Mouse (Mus musculus) ES-Bruce4 (cell line): ENCODE data around the gene Pprc1. TPM values are rescaled to one million over a fixed set of nuclear protein-coding genes. Genes with fewer than 3 reads are reported as not detected.

Experiments used
- H3K27ac ChIP-seq: 2 replicates; pipeline ENCODE4 v1.5.1; 2012; ENCODE audit warnings: low read length, inconsistent platforms; ENCODE audit not compliant: insufficient read depth
- H3K27me3 ChIP-seq: 2 replicates; pipeline ENCODE4 v1.6.1; 2012; ENCODE audit warnings: mild to moderate bottlenecking, low read length, inconsistent platforms; ENCODE audit not compliant: control insufficient read depth, poor library complexity, insufficient read depth, severe bottlenecking
- H3K36me3 ChIP-seq: 2 replicates; pipeline ENCODE4 v1.6.1; 2012; ENCODE audit warnings: inconsistent platforms, mild to moderate bottlenecking, low read length, moderate library complexity; ENCODE audit not compliant: control insufficient read depth, poor library complexity, insufficient read depth, severe bottlenecking
- H3K4me1 ChIP-seq: one replicate; pipeline ENCODE4 v1.8.1; 2011; ENCODE audit warnings: low read length; ENCODE audit not compliant: control insufficient read depth, insufficient read depth
- H3K4me3 ChIP-seq: 2 replicates; pipeline ENCODE4 v1.5.1; 2011; ENCODE audit warnings: low read depth, mild to moderate bottlenecking, low read length
- H3K9ac ChIP-seq: 2 replicates; pipeline ENCODE4 v1.6.1; 2012; ENCODE audit warnings: low read depth, mild to moderate bottlenecking, inconsistent platforms; ENCODE audit not compliant: poor library complexity, severe bottlenecking
- H3K9me3 ChIP-seq: replicated peaks from 2 replicates; pipeline ENCODE4 v1.6.1; 2012; ENCODE audit warnings: mild to moderate bottlenecking, low read length, inconsistent platforms; ENCODE audit not compliant: control insufficient read depth, poor library complexity, insufficient read depth, severe bottlenecking
- CTCF ChIP-seq: IDR thresholded peaks from one replicate; pipeline ENCODE4 v1.8.1; 2011; ENCODE audit warnings: low read depth, low read length
- EP300 ChIP-seq: IDR thresholded peaks from 2 replicates; pipeline ENCODE4 v1.6.1; 2011; ENCODE audit warnings: low read depth, low read length; ENCODE audit not compliant: insufficient read depth
- POLR2A ChIP-seq: IDR thresholded peaks from one replicate; pipeline ENCODE4 v1.8.1; 2011; ENCODE audit warnings: low read length; ENCODE audit not compliant: insufficient read depth
- polyA plus RNA-seq: library from polyadenylated mRNA; stranded (reverse); fragments of >200 nt; gene quantifications from 2 replicates; pipeline ENCODE4 v1.2.4, GENCODE M21; 2011; ENCODE audit warnings: low read depth; ENCODE audit not compliant: missing spikeins, insufficient read depth, insufficient read length

Pprc1 gene
- polyA plus RNA-seq, 1 experiment, result 114 TPM

DNA sequence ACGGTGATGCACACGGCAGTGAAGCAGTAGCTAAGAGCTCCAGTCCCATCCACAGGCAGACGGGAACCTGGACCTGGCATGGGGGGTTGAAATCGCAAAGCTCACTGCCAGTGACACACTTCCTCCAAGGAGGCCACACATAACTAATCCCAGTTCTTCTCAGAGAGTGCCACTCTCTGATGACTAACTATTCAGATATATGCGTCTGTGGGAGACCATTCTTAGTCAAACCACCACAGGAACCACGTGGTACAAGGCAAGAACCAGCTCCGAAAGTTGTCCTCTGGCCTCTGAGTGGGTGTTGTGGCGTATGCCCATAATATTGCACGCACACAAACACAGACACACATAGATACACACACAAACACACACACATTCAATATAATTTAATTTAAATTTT is 42.4 kb upstream of the Pprc1 start:
- Histone ChIP-seq H3K9me3 (no peaks in the 10 kb centered on the region), H3K27ac (no peak overlapping the region), H3K9ac (no peak overlapping the region), H3K4me1 (no peaks in the 10 kb centered on the region), H3K36me3 (no peaks in the 10 kb centered on the region), H3K27me3 (no peaks in the 10 kb centered on the region), H3K4me3 (no peak overlapping the region)
- TF ChIP-seq CTCF, result no peak
- no peak for TF ChIP-seq POLR2A
- no peak for TF ChIP-seq EP300

DNA sequence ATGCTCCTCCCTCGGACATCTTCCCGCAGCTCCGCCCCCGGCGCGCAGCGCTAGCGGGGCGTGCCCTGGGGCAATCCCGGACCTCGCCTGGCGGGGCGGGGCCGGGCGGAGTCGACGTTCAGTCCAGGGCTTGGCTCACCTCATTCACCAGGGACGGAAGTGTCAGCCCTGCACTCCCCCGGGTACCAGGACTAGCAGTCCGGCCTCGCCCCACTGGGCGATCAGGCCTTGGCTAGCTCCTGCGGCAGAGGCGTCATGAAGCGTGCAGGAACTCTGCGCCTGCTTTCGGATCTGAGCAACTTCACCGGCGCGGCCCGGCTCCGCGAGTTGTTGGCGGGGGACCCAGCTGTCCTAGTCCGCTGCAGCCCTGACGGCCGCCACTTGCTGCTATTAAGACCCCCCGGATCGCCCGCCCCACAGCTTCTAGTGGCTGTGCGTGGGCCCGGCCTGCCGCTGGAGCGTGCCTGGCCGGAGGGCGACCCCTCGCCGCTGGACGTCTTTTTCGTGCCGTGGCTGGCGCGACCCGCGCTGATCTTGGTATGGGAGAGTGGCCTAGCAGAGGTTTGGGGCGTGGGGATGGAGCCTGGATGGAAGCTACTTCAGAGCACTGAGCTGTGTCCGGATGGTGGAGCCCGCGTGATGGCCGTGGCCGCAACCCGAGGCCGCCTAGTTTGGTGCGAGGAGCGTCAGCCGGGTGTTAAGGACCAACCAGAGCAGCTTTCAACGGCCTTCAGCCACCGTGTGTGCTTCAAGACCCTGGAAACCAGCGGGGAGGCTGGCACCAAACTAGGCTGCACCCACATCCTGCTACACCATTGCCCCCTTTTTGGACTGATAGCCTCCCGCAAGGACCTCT is 41.1 kb upstream of the Pprc1 start, which contains the start of gene Hps6:
Gene Hps6 (plus strand): TSS at position 138 of the 856 bp plus-strand sequence.
- Histone ChIP-seq H3K4me3 (peak within 1 kb of the TSS; percentile 66), H3K9me3 (no peaks in the 10 kb centered on the region), H3K36me3 (no peaks in the 10 kb centered on the region), H3K4me1 (no peaks in the 10 kb centered on the region), H3K27ac (no peak within 1 kb of the TSS), H3K27me3 (no peaks in the 10 kb centered on the region), H3K9ac (peak within 1 kb of the TSS; percentile 69)
- no peak for TF ChIP-seq CTCF
- TF ChIP-seq EP300, result peak; percentile 76
- no peak for TF ChIP-seq POLR2A

- no peaks in the 10 kb centered on the region for H3K27me3 ChIP-seq
- H3K4me1 ChIP-seq, result no peaks in the 10 kb centered on the region
- H3K9me3 ChIP-seq, result no peaks in the 10 kb centered on the region
- H3K4me3 ChIP-seq, result peak overlapping the region; percentile 26
- H3K27ac ChIP-seq, result no peak overlapping the region
- TF ChIP-seq POLR2A (no peak), CTCF (no peak), EP300 (no peak)
- peak overlapping the region; percentile 23; the same call in 1 of the 2 replicates for H3K9ac ChIP-seq
- H3K36me3 ChIP-seq, result no peaks in the 10 kb centered on the region
Measured at GRCm38 (mm10) chr19:46004814-46005466, 39.7 kb upstream of the Pprc1 start.

DNA sequence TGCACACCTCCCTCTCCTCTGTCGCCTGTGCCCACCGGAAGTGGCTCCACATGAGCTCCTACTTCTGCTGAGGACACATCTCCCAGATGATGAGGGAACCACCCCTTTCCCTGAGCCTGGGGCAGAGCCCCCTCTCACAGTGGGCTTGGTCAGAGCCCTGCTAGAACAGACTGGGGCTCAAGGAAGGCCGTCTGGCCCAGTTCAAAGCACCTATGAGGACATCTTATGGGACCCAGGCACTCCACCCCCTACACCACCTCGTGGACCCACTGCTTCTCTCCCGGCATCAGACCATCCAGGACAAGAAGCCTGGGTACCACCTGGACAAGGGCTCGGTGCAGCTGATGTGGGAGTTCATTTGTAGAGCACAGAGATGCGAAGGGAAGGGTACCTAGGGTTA is 39.0 kb upstream of the Pprc1 start:
- Histone ChIP-seq H3K4me1 (no peaks in the 10 kb centered on the region), H3K9ac (peak overlapping the region; percentile 23; the same call in 1 of the 2 replicates), H3K9me3 (no peaks in the 10 kb centered on the region), H3K27me3 (no peaks in the 10 kb centered on the region), H3K27ac (no peak overlapping the region), H3K36me3 (no peaks in the 10 kb centered on the region), H3K4me3 (peak overlapping the region; percentile 26)
- TF ChIP-seq POLR2A (no peak), CTCF (no peak), EP300 (no peak)

- Histone ChIP-seq H3K36me3 (no peaks in the 10 kb centered on the region), H3K9ac (no peak overlapping the region), H3K9me3 (no peaks in the 10 kb centered on the region), H3K4me3 (no peak overlapping the region), H3K4me1 (no peaks in the 10 kb centered on the region), H3K27ac (no peak overlapping the region), H3K27me3 (no peaks in the 10 kb centered on the region)
- TF ChIP-seq EP300 (0 out of 2 replicates have a peak, but pooled peaks have one; percentile 27), CTCF (peak; percentile 99), POLR2A (no peak)
Measured at GRCm38 (mm10) chr19:46014572-46015178, 30.0 kb upstream of the Pprc1 start.

GRCm38 (mm10) chr19:46016023-46016422 is 28.7 kb upstream of the Pprc1 start:
- TF ChIP-seq EP300 (no peak), POLR2A (no peak), CTCF (no peak)
- no peak overlapping the region for H3K9ac ChIP-seq
- H3K36me3 ChIP-seq, result no peaks in the 10 kb centered on the region
- H3K27ac ChIP-seq, result no peak overlapping the region
- H3K9me3 ChIP-seq, result no peaks in the 10 kb centered on the region
- H3K4me1 ChIP-seq, result no peaks in the 10 kb centered on the region
- H3K4me3 ChIP-seq, result no peak overlapping the region
- no peaks in the 10 kb centered on the region for H3K27me3 ChIP-seq
